Mouse (Mus musculus): ENCODE results near the gene Tesc.

Gene Tesc

GRCm38 (mm10) chr5:118027698-118028190 is at the start of gene Tesc:
TSS of gene Tesc (plus strand) at chr5:118027743.
- peak; percentile 72 to 88 for DNase-seq (ENCODE audit: inconsistent age in 2 of 2, low spot score in 1 of 2)

GRCm38 (mm10) chr5:117978159-117978697 is 49.3 kb upstream of the Tesc start:
- peak; percentile 71 to 85 for DNase-seq (ENCODE audit: inconsistent age in 2 of 2, low spot score in 1 of 2)

- DNase-seq (ENCODE audit: inconsistent age in 2 of 2, low spot score in 1 of 2): peak in 1 of 2 experiments; percentile 21
These were observed 48.5 kb upstream of the Tesc start for GRCm38 (mm10) chr5:117979082-117979481.

GRCm38 (mm10) chr5:117980921-117981320 is 46.6 kb upstream of the Tesc start:
- DNase-seq (ENCODE audit: inconsistent age in 2 of 2, low spot score in 1 of 2): peak in 1 of 2 experiments; percentile 22

- no peak for DNase-seq (ENCODE audit: inconsistent age in 2 of 2, low spot score in 1 of 2)
These were observed 45.6 kb upstream of the Tesc start for GRCm38 (mm10) chr5:117981943-117982342.

DNA sequence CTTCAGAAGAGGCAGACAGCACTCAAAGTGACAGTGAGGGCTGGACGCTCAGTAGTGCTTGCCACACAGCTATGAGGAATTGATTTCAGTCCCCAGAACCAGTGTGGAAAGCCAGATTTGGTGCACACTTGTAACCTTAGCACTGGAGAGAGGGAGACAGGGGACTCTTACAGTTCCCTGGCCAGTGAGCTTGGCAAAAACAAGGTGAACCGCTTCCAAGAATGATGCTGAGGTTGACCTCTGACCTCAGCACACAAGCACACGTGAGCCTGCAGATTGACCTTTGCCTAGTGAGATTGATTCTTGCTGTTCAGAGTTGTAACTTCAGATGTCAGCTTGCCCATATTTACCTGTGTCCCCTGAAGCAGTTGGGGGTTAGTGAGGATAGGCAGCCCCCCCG is 41.2 kb upstream of the Tesc start:
- peak in 1 of 2 experiments; percentile 58 for DNase-seq (ENCODE audit: inconsistent age in 2 of 2, low spot score in 1 of 2)

DNA sequence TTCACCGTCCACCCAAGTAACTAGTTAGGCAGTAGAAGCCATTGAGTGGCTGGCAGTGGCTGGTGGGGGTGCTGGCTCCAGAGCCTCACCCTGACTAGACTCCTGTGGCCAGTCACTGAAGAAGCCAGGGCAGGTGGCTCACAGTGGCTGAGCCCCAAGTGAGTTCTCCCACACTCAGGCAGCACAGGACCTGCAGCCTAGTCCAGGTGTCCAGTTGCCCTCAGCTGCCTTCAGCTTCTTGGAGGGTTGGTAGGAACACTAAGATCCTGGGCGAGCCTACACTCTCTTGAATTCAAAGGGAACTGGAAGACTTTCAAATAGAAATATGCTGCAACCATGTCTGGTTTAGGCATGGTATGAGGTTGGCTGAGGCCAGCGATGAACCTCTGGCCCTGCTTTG is 39.7 kb upstream of the Tesc start:
- peak in 1 of 2 experiments; percentile 49 for DNase-seq (ENCODE audit: inconsistent age in 2 of 2, low spot score in 1 of 2)

GRCm38 (mm10) chr5:117988367-117988766 is 39.2 kb upstream of the Tesc start:
- DNase-seq (ENCODE audit: inconsistent age in 2 of 2, low spot score in 1 of 2): peak; percentile 54 to 67

GRCm38 (mm10) chr5:117989773-117990172 is 37.8 kb upstream of the Tesc start:
- peak; percentile 67 to 80 for DNase-seq (ENCODE audit: inconsistent age in 2 of 2, low spot score in 1 of 2)

GRCm38 (mm10) chr5:117990957-117991356 is 36.6 kb upstream of the Tesc start:
- peak; percentile 53 to 76 for DNase-seq (ENCODE audit: inconsistent age in 2 of 2, low spot score in 1 of 2)

DNA sequence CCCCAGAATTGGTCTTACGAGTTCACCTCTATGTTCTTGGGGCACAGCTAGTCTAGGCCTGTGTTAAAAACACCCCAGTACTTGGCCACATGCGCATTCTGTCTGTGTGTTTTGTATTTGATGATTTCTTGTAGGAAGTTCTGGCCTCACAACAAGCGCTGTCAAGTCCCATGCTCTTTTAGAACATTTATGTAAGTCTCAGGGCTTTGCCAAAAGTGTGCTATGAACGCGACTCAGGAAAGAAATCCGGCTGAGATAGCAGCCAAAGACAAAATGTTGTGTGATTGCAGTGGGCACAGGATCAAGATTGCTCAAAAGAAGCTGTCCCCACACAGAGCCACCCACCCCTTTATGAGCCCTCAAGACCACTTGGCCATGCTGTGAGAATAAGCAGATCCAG is 34.0 kb upstream of the Tesc start:
- peak; percentile 21 to 30 for DNase-seq (ENCODE audit: inconsistent age in 2 of 2, low spot score in 1 of 2)

DNA sequence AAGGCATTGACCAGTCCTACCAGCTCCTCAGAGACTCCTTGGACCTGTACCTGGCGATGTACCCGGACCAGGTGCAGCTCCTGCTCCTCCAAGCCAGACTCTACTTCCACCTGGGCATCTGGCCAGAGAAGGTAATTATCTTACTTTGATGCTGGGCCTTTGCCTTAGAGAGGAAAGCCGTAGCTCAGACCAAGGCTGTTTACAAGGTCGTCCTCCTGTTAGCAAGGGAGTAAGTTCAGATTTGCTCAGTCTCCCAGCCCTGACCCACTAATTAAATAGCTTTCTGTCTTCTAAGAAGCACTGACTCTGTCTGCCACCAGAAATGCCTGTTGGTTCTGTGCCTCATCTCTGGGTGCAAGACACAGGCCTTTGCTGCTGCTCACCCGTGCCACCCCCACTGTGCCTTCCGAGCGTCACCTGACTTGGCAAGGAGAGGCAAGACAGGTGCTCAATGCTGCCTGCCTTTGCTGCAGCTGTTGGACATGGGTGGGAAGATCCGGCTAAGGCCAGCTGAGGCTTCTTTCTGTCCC is 32.1 kb upstream of the Tesc start:
- DNase-seq (ENCODE audit: inconsistent age in 2 of 2, low spot score in 1 of 2): peak; percentile 68 to 88

GRCm38 (mm10) chr5:117995911-117996310 is 31.6 kb upstream of the Tesc start:
- peak in 1 of 2 experiments; percentile 80 for DNase-seq (ENCODE audit: inconsistent age in 2 of 2, low spot score in 1 of 2)

DNA sequence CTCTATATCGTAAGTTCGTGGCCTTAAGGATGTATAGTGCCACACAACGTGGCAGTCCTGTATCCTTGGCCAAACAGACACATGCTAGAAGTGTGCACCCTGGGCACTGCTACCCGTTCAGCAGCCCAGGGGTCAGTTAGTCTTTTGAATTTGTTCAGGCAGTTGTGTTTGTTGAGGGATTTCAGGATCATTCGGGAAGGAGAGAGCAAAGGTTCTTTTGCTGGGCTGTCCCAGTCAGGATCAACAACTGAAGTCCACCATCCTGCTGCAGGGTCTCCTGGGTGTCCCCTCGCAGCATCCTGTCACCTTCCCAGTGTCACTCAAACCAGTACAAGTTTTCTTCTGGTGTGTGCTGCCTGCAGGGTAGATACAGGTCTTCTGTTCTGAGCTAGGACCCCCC is 31.0 kb upstream of the Tesc start:
- no peak for DNase-seq (ENCODE audit: inconsistent age in 2 of 2, low spot score in 1 of 2)

GRCm38 (mm10) chr5:117997434-117997970 is 30.0 kb upstream of the Tesc start:
- DNase-seq (ENCODE audit: inconsistent age in 2 of 2, low spot score in 1 of 2): no peak

- DNase-seq (ENCODE audit: inconsistent age in 2 of 2, low spot score in 1 of 2): no peak
These were observed 28.5 kb upstream of the Tesc start for GRCm38 (mm10) chr5:117999061-117999460.

GRCm38 (mm10) chr5:117999584-117999983 is 28.0 kb upstream of the Tesc start:
- DNase-seq (ENCODE audit: inconsistent age in 2 of 2, low spot score in 1 of 2): no peak

DNA sequence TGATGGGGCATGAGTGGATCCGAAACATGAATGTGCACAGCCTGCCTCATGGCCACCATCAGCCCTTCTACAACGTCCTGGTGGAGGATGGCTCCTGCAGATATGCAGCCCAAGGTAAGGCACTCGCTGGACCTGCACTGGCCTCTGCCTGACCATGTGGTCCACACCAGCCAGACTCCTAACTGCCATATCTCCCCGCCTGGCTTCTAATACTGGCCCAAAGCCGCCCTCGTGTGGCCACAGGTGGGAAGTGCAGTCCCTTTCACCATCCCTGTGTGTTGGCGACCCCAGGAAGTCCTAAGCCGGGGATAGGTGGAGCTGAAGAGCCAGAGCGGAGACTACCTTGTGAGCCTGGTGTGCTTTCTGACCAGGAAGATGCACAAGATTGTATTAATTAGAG is 25.5 kb upstream of the Tesc start:
- DNase-seq (ENCODE audit: inconsistent age in 2 of 2, low spot score in 1 of 2): peak; percentile 65 to 88

DNA sequence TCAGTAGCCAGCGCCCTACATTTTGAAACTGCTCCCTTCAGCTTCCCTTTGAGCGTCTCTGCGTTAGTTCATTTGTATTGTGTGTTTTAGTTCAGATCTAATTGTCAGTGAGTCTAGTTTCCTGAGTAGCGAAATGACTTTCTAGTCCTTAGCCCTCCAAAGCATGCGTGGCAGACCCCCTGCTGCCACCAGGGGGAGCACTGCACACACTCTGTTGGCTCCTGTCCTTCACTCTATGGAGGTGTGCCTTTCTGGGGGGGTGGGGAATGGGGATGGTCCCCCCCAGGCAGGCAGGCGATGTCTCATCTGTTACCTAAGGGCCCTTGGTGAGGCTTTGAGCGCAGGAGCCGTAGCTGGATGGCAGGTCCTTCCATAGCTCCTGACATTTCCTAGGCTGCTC is 22.9 kb upstream of the Tesc start:
- peak; percentile 71 to 89 for DNase-seq (ENCODE audit: inconsistent age in 2 of 2, low spot score in 1 of 2)

- no peak for DNase-seq (ENCODE audit: inconsistent age in 2 of 2, low spot score in 1 of 2)
These were observed 21.8 kb upstream of the Tesc start for GRCm38 (mm10) chr5:118005728-118006127.

DNA sequence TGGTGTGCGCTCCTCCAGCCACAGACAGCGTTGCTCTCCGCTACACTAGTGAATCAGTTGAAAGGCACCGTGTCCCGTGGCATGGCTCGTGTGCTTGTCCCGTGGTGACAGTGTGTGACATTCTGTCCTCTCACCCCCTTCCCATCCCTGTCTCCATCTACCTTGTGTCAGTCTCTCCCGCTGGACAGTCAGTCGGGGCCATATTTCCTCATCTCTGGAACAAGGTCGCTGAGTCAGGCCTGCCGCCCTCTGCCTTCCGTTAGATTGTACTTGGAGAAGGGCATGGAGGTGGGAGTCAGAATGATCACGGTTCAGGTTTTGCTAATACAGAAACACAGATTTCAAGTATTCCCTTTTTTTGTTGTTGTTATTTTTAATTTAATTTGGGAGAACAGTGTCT is 19.2 kb upstream of the Tesc start:
- DNase-seq (ENCODE audit: inconsistent age in 2 of 2, low spot score in 1 of 2): peak; percentile 81 to 87

GRCm38 (mm10) chr5:118010872-118011271 is 16.7 kb upstream of the Tesc start:
- no peak for DNase-seq (ENCODE audit: inconsistent age in 2 of 2, low spot score in 1 of 2)

DNA sequence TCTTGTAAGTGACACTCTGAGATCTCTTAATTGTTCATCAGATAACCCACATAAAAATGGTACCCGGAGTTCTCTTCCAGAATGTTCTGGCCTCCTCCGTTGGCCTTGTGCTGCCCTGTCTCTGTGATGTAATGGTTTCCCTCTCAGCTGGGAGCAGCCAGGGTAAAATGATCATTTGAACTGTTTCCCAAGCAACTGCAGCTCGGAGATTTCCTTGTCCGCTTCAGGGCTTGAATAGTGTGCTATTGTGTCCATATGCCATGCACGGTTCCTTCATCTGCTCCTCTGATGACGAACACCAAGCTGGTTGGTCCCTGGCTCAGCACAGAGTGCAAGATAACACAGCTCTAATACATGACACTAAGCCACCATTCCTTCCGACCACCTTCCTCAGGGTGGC is 15.7 kb upstream of the Tesc start:
- DNase-seq (ENCODE audit: inconsistent age in 2 of 2, low spot score in 1 of 2): peak in 1 of 2 experiments; percentile 63

All from adrenal gland, adult (tissue).